Mouse (Mus musculus) bone marrow macrophage, adult 2 months (primary cell): ENCODE results near the gene Ptgir. TPM values are rescaled to one million over a fixed set of nuclear protein-coding genes. Genes with fewer than 3 reads are reported as not detected.

Experiments
- H3K27ac ChIP-seq: 2 replicates; pipeline ENCODE4 v1.5.1; 2012; ENCODE audit warnings: low read depth, low read length; ENCODE audit not compliant: insufficient read depth
- H3K4me1 ChIP-seq: 2 replicates; pipeline ENCODE4 v1.6.1; 2012; ENCODE audit warnings: low read length; ENCODE audit not compliant: control insufficient read depth, insufficient read depth
- H3K4me3 ChIP-seq: 2 replicates; pipeline ENCODE4 v1.5.1; 2012; ENCODE audit warnings: mild to moderate bottlenecking, low read length, moderate library complexity; ENCODE audit not compliant: insufficient read depth
- CTCF ChIP-seq: IDR thresholded peaks from 2 replicates; pipeline ENCODE4 v1.5.1; 2012; ENCODE audit warnings: low read depth, mild to moderate bottlenecking, low read length, moderate library complexity
- POLR2A ChIP-seq: IDR thresholded peaks from 2 replicates; pipeline ENCODE4 v1.6.1; 2012; ENCODE audit warnings: mild to moderate bottlenecking, low read depth, low read length, borderline replicate concordance
- polyA plus RNA-seq: library from polyadenylated mRNA; stranded (reverse); fragments of >200 nt; gene quantifications from 2 replicates; pipeline ENCODE4 v1.2.4, GENCODE M21; 2012; ENCODE audit not compliant: missing spikeins, insufficient read depth, insufficient read length

Ptgir gene
- polyA plus RNA-seq, 1 experiment: 5.6 TPM

GRCm38 (mm10) chr7:16890536-16890935 is 15.8 kb upstream of the Ptgir start:
- Histone ChIP-seq H3K4me1 (0 out of 2 replicates have a peak, but pooled peaks cover 3% of the 10 kb centered on the region), H3K4me3 (no peak overlapping the region), H3K27ac (no peak overlapping the region)
- TF ChIP-seq CTCF (no peak), POLR2A (no peak)

- 0 out of 2 replicates have a peak, but pooled peaks cover 3% of the 10 kb centered on the region for H3K4me1 ChIP-seq
- no peak overlapping the region for H3K4me3 ChIP-seq
- no peak for TF ChIP-seq CTCF
- no peak for TF ChIP-seq POLR2A
- no peak overlapping the region for H3K27ac ChIP-seq
These were observed 15.3 kb upstream of the Ptgir start for GRCm38 (mm10) chr7:16890944-16891343.

GRCm38 (mm10) chr7:16891641-16892351 is 14.5 kb upstream of the Ptgir start, which contains the start of gene Gng8:
Gene Gng8 (plus strand): TSS chr7:16891786.
- Histone ChIP-seq H3K27ac (no peak within 1 kb of the TSS), H3K4me1 (0 out of 2 replicates have a peak, but pooled peaks cover 3% of the 10 kb centered on the region), H3K4me3 (peak within 1 kb of the TSS; percentile 52)
- TF ChIP-seq POLR2A (no peak), CTCF (peak; percentile 59)

- 0 out of 2 replicates have a peak, but pooled peaks cover 3% of the 10 kb centered on the region for H3K4me1 ChIP-seq
- H3K4me3 ChIP-seq: no peak overlapping the region
- TF ChIP-seq POLR2A (no peak), CTCF (no peak)
- H3K27ac ChIP-seq: no peak overlapping the region
These were observed 13.9 kb upstream of the Ptgir start for GRCm38 (mm10) chr7:16892352-16892730.

- no peak overlapping the region for H3K4me3 ChIP-seq
- TF ChIP-seq CTCF (no peak), POLR2A (no peak)
- no peak overlapping the region for H3K27ac ChIP-seq
- H3K4me1 ChIP-seq: 0 out of 2 replicates have a peak, but pooled peaks cover 3% of the 10 kb centered on the region
These were observed 12.7 kb upstream of the Ptgir start for GRCm38 (mm10) chr7:16893612-16894011.

GRCm38 (mm10) chr7:16894279-16894678 is 12.0 kb upstream of the Ptgir start:
- no peak for TF ChIP-seq POLR2A
- no peak for TF ChIP-seq CTCF
- Histone ChIP-seq H3K4me1 (peaks cover 6% of the 10 kb centered on the region), H3K27ac (no peak overlapping the region), H3K4me3 (no peak overlapping the region)

GRCm38 (mm10) chr7:16895000-16895399 is 11.3 kb upstream of the Ptgir start:
- peaks cover 13% of the 10 kb centered on the region for H3K4me1 ChIP-seq
- H3K4me3 ChIP-seq: peak overlapping the region; percentile 33
- H3K27ac ChIP-seq: no peak overlapping the region

GRCm38 (mm10) chr7:16895511-16895910 is 10.8 kb upstream of the Ptgir start:
- Histone ChIP-seq H3K27ac (no peak overlapping the region), H3K4me1 (peaks cover 18% of the 10 kb centered on the region), H3K4me3 (peak overlapping the region; percentile 33; the same call in 1 of the 2 replicates)
- TF ChIP-seq CTCF (no peak), POLR2A (no peak)

More at GRCm38 (mm10) chr7:16895000-16895399, 11.3 kb upstream of the Ptgir start:
- TF ChIP-seq POLR2A (no peak), CTCF (peak; percentile 41; the same call in 1 of the 2 replicates)

- no peak for TF ChIP-seq POLR2A
- TF ChIP-seq CTCF: no peak
- Histone ChIP-seq H3K4me3 (no peak overlapping the region), H3K27ac (0 out of 2 replicates have a peak overlapping the region, but pooled peaks have one; percentile 0), H3K4me1 (peaks cover 59% of the 10 kb centered on the region)
These were observed 5.8 kb upstream of the Ptgir start for GRCm38 (mm10) chr7:16900526-16900925.

- TF ChIP-seq POLR2A (no peak), CTCF (no peak)
- peaks cover 85% of the 10 kb centered on the region for H3K4me1 ChIP-seq
- 0 out of 2 replicates have a peak overlapping the region, but pooled peaks have one; percentile 7 for H3K27ac ChIP-seq
- H3K4me3 ChIP-seq: no peak overlapping the region
These were observed 2.8 kb upstream of the Ptgir start for GRCm38 (mm10) chr7:16903439-16903955.
